Mouse (Mus musculus): ENCODE data around the gene Zfhx3. TPM values are rescaled to one million over a fixed set of nuclear protein-coding genes. Genes with fewer than 3 reads are reported as not detected.

Zfhx3 gene
- 0.29 to 0.46 TPM (median 0.31 TPM) in 4 replicates for total RNA-seq (2023)

DNA sequence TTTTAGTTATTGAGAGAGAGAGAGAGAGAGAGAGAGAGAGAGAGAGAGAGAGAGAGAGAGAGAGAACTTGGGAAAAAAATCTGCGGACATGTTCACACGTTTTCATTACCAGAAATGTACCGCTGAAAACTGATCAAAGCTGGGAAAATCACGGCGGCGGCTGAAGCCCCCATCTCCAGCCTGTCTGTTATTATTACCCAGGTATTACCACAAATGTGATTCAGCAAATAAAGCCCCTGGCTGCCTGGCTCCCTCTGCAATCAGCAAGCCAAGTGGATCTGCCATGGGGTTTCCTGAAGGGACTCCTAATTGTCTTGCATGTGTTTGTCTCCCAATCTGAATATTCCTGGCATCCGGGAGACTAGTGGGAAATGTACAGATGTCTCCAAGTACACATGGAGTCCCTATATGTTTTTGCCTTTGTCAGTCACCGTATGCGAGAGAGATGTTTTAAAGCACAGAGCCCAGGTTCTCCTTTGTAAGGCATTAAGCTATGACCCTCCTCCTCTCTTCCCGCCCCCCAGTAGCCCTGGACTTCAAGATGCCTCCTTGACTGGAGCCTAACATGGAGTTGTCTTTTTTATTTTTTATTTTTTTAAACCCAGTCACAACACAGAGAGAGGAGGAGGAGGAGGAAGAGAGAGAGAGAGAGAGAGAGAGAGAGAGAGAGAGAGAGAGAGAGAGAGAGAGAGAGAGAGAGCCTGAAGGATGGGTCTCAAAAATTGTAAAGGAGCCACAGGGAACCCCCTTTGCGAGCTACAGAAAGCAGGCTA, at the start of gene Zfhx3:
Zfhx3 (plus strand) TSS at position 723 of the 773 bp plus-strand sequence.

All from B cell, adult 62 days (primary cell).